Mouse (Mus musculus) sigmoid colon, adult 10 weeks (tissue): ENCODE results near the gene Fundc1. TPM values are rescaled to one million over a fixed set of nuclear protein-coding genes. Genes with fewer than 3 reads are reported as not detected.

Source experiments
- polyA plus RNA-seq: library from polyadenylated mRNA; stranded (reverse); fragments of 350-450 nt; fragmentation: Illumina TruSeq; extraction: RNeasy Lipid Tissue Mini Kit (QIAGEN cat#74804); gene quantifications from one replicate; pipeline ENCODE4 v1.2.3, GENCODE M21; 2014; ENCODE audit warnings: low read depth, low replicate concordance

Fundc1 gene
- polyA plus RNA-seq: 96.1 TPM

DNA sequence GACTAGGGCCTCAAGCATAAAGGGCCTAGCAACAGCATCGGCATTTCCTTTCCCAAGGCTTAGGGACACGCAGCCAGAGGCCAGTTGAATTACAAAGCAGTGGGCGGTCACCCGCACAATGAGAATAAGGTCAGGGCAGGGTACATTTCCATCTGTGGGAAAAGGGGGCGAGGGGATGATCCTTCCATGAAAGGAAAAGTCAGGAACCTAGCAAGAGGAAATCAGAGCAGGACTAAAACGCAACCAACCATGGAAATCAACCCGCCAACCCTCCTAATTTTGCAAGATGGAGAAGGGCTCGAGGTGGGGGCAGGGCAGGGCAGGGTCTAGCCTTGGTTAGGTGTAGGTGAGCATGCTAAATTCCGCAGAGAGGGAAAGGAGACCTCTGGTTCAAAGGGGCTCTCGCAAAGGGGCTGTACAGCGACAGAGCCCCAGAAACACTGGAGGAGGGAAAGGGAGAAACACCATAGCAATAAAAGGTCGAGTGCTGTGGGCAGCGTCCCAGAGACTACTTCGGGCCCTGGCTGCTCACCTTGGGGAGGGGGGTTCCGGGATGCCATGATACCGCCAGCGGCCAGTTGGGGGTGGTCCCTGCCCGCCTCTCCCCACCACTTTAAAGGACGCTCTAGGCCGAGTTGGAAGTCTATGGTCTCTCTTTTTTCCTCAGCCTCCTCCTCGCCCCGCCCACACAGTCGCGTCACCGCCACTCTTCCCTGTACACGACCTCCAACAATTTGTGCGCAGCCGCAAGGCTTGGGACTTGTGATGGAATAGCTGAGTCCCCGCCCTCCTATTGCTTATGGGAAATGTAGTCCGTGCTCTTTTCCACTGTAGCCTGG is at the start of gene Fundc1:
Gene Fundc1 (minus strand): TSS at position 705 of the 839 bp plus-strand sequence.

